Comparison of ENCODE assay signal across 26 mouse cellular contexts in genomic region chr4:139840939-139841500, GRCm38 (mm10). TPM values are rescaled to one million over a fixed set of nuclear protein-coding genes. Genes with fewer than 3 reads are reported as not detected.
DNase-seq lines count a peak whose midpoint lies in the region; ATAC-seq lines count a peak whose summit lies in the region.
"Had no signal": no experiment of that assay in that cellular context is flagged by ENCODE, and none has a peak within 500 bp of the region (broad histone marks: within the 10 kb centered on the region; RNA-seq: fewer than 3 reads in every experiment).

No protein-coding gene starts in this region.

- H3K27me3 ChIP-seq in midbrain, embryonic 11.5 days (ENCODE audit: control insufficient read depth, insufficient read depth, low read length) = peaks cover 15% of the 10 kb centered on the region
- H3K27me3 ChIP-seq in midbrain, embryonic 13.5 days = peaks cover 95% of the 10 kb centered on the region

- 34% methylated on average over 9 of the region's 9 CpGs for WGBS in midbrain, embryonic 11.5 days
- WGBS in midbrain, embryonic 13.5 days = 35% methylated on average over 9 of the region's 9 CpGs

- no peak for ATAC-seq in midbrain, embryonic 11.5 days (ENCODE audit: low FRiP score)
- no peak for ATAC-seq in midbrain, embryonic 13.5 days
- ATAC-seq: activated CD4-positive, CD25-positive, alpha-beta regulatory T cell, adult 4 months; CD4-positive, CD25-positive, alpha-beta regulatory T cell, adult 4 months; forebrain, embryonic 13.5 days; forebrain, embryonic 15.5 days; forebrain, postnatal 0 days; Patski had no signal

- peak; percentile 86 for DNase-seq in midbrain, embryonic 11.5 days (ENCODE audit: low spot score, missing footprints)
- DNase-seq in retina, embryonic 14.5 days (ENCODE audit: low spot score) = peak; percentile 17
- DNase-seq in retina, postnatal 1 day = no peak
- DNase-seq in brain, adult 2 months (ENCODE audit: low read depth, low spot score) = peak; percentile 53
- no peak for DNase-seq in embryo, embryonic 9.5 days (ENCODE audit: extremely low spot score)
- DNase-seq in kidney, adult 18-20 months = no peak
- DNase-seq: adrenal gland, adult 8-10 months; adrenal gland, postnatal 14 days; adrenal gland, postnatal 36 days; cerebellum, adult 11 months; cerebellum, adult 18-20 months; cerebellum, adult 8-10 months; cerebellum, adult 9-11 months; cerebellum, postnatal 14 days; cerebellum, postnatal 36 days; embryo, embryonic 11 days; forebrain, postnatal 0 days had no signal

- H3K9me3 ChIP-seq in midbrain, embryonic 11.5 days (ENCODE audit: control insufficient read depth, low read length) = no peaks in the 10 kb centered on the region
- H3K9me3 ChIP-seq in midbrain, embryonic 13.5 days = no peaks in the 10 kb centered on the region
- H3K9me3 ChIP-seq: embryonic facial prominence, embryonic 12.5 days; forebrain, embryonic 15.5 days had no signal

- H3K4me2 ChIP-seq in midbrain, embryonic 11.5 days = no peak overlapping the region
- no peak overlapping the region for H3K4me2 ChIP-seq in midbrain, embryonic 13.5 days (replicated peaks)
- H3K4me2 ChIP-seq: embryonic facial prominence, embryonic 12.5 days; forebrain, embryonic 13.5 days; forebrain, embryonic 15.5 days had no signal

- H3K9ac ChIP-seq in midbrain, embryonic 11.5 days (ENCODE audit: low read length) = no peak overlapping the region
- no peak overlapping the region for H3K9ac ChIP-seq in midbrain, embryonic 13.5 days (replicated peaks)
- H3K9ac ChIP-seq: embryonic facial prominence, embryonic 12.5 days; forebrain, embryonic 13.5 days; forebrain, embryonic 15.5 days; forebrain, postnatal 0 days had no signal

- H3K4me3 ChIP-seq in midbrain, embryonic 11.5 days (ENCODE audit: low read depth, low read length) = no peak overlapping the region
- H3K4me3 ChIP-seq in midbrain, embryonic 13.5 days (replicated peaks) = no peak overlapping the region
- H3K4me3 ChIP-seq: embryonic facial prominence, embryonic 10.5 days; embryonic facial prominence, embryonic 12.5 days; forebrain, embryonic 13.5 days; forebrain, embryonic 15.5 days had no signal

- H3K27ac ChIP-seq in midbrain, embryonic 11.5 days (ENCODE audit: low read depth, low read length) = no peak overlapping the region
- no peak overlapping the region for H3K27ac ChIP-seq in midbrain, embryonic 13.5 days
- H3K27ac ChIP-seq: embryonic facial prominence, embryonic 10.5 days; embryonic facial prominence, embryonic 12.5 days; forebrain, embryonic 13.5 days; forebrain, embryonic 15.5 days had no signal

- H3K36me3 ChIP-seq in midbrain, embryonic 11.5 days (ENCODE audit: control insufficient read depth, insufficient read depth, low read length) = no peaks in the 10 kb centered on the region
- H3K36me3 ChIP-seq in midbrain, embryonic 13.5 days = no peaks in the 10 kb centered on the region
- H3K36me3 ChIP-seq: embryonic facial prominence, embryonic 10.5 days; embryonic facial prominence, embryonic 12.5 days; forebrain, embryonic 15.5 days; G1E had no signal

- H3K4me1 ChIP-seq in midbrain, embryonic 11.5 days (ENCODE audit: control insufficient read depth, insufficient read depth, low read length) = peaks cover 19% of the 10 kb centered on the region
- peaks cover 29% of the 10 kb centered on the region for H3K4me1 ChIP-seq in midbrain, embryonic 13.5 days (replicated peaks)
- H3K4me1 ChIP-seq: forebrain, embryonic 15.5 days had no signal

RNA-seq across cellular contexts. Expression of gene Pax7, which starts 7.7 kb away (rescaled TPM):
- polyA plus RNA-seq in midbrain, embryonic 11.5 days (2014; fragmentation: Nextera tagmentation; extraction: Ambion mirVana) = 3.1 and 3.4 TPM in 2 replicates
- polyA plus RNA-seq in midbrain, embryonic 13.5 days (2015; fragmentation: Nextera tagmentation; extraction: Ambion mirVana) = 4.9 and 6.5 TPM in 2 replicates
- polyA plus RNA-seq: activated CD4-positive, CD25-positive, alpha-beta regulatory T cell, adult 4 months; CD4-positive, CD25-positive, alpha-beta regulatory T cell, adult 4 months; forebrain, postnatal 0 days; G1E; Patski had no signal

Comparison
In these comparisons a context has a peak if more than half of its experiments do, and no peak if none do; other contexts are left out.
1. DNase-seq: peak in midbrain, embryonic 11.5 days (single experiment), retina, embryonic 14.5 days (single experiment) and brain, adult 2 months (single experiment); none in retina, postnatal 1 day (single experiment), embryo, embryonic 9.5 days (single experiment) and kidney, adult 18-20 months (single experiment).